Mouse (Mus musculus): ENCODE data around the gene Ubr4. TPM values are rescaled to one million over a fixed set of nuclear protein-coding genes. Genes with fewer than 3 reads are reported as not detected.

Gene Ubr4
- polyA plus RNA-seq, 1 experiment: 130 TPM

- Histone ChIP-seq H3K36me3 (ENCODE audit: control insufficient read depth, insufficient read depth) (no peaks in the 10 kb centered on the region), H3K79me2 (ENCODE audit: control insufficient read depth, insufficient read depth) (no peaks in the 10 kb centered on the region), H3K4me2 (ENCODE audit: low read depth) (peak overlapping the region; percentile 76), H3K27me3 (ENCODE audit: control insufficient read depth, insufficient read depth, insufficient read length) (no peaks in the 10 kb centered on the region), H3ac (ENCODE audit: control insufficient read depth, insufficient read length) (peak overlapping the region; percentile 47), H3K4me3 (peak overlapping the region; percentile 43)
- no peak for TF ChIP-seq POLR2AphosphoS2 (IDR thresholded peaks at IDR 0.05; ENCODE audit: insufficient read length, low read depth)
- no peak for TF ChIP-seq E2F4 (IDR thresholded peaks at IDR 0.05; ENCODE audit: insufficient read depth)
- no peak for TF ChIP-seq USF1 (IDR thresholded peaks at IDR 0.05; ENCODE audit: low read depth)
- TF ChIP-seq TCF3 (IDR thresholded peaks at IDR 0.05; ENCODE audit: insufficient read length, low read depth): no peak
- no peak for TF ChIP-seq POLR2A (IDR thresholded peaks at IDR 0.05; ENCODE audit: insufficient read length, low read depth)
- no peak for TF ChIP-seq CEBPB (IDR thresholded peaks at IDR 0.05; ENCODE audit: insufficient read depth, poor library complexity, severe bottlenecking)
- TF ChIP-seq TCF12 (IDR thresholded peaks at IDR 0.05; ENCODE audit: insufficient read depth, poor library complexity, severe bottlenecking): no peak
- no peak for TF ChIP-seq SRF (IDR thresholded peaks at IDR 0.05; ENCODE audit: control insufficient read depth, insufficient read length, low read depth)
- no peak for TF ChIP-seq MYOG (IDR thresholded peaks at IDR 0.05; ENCODE audit: control insufficient read depth in 1 of 3, insufficient read depth in 1 of 3, insufficient read length in 2 of 3, low read depth in 2 of 3)
- TF ChIP-seq MAX (IDR thresholded peaks at IDR 0.05; ENCODE audit: low read depth): no peak
- no peak for TF ChIP-seq MYOD1 (IDR thresholded peaks at IDR 0.05; ENCODE audit: control insufficient read depth in 1 of 3, insufficient read length in 2 of 3, low read depth in 2 of 3)
- no peak for TF ChIP-seq REST (IDR thresholded peaks at IDR 0.05; ENCODE audit: insufficient read depth, insufficient read length)
Observed at GRCm38 (mm10) chr4:139310899-139311701, 41.3 kb upstream of the Ubr4 start.

GRCm38 (mm10) chr4:139311707-139312106, 40.7 kb upstream of the Ubr4 start:
- Histone ChIP-seq H3K4me2 (ENCODE audit: low read depth) (peak overlapping the region; percentile 76), H3K36me3 (ENCODE audit: control insufficient read depth, insufficient read depth) (no peaks in the 10 kb centered on the region), H3ac (ENCODE audit: control insufficient read depth, insufficient read length) (no peak overlapping the region), H3K4me3 (peak overlapping the region; percentile 43), H3K27me3 (ENCODE audit: control insufficient read depth, insufficient read depth, insufficient read length) (no peaks in the 10 kb centered on the region), H3K79me2 (ENCODE audit: control insufficient read depth, insufficient read depth) (no peaks in the 10 kb centered on the region)
- TF ChIP-seq TCF3 (IDR thresholded peaks at IDR 0.05; ENCODE audit: insufficient read length, low read depth): no peak
- no peak for TF ChIP-seq SRF (IDR thresholded peaks at IDR 0.05; ENCODE audit: control insufficient read depth, insufficient read length, low read depth)

- no peak overlapping the region for H3K4me2 ChIP-seq (ENCODE audit: low read depth)
- no peak overlapping the region for H3K4me3 ChIP-seq
- no peaks in the 10 kb centered on the region for H3K27me3 ChIP-seq (ENCODE audit: control insufficient read depth, insufficient read depth, insufficient read length)
- no peaks in the 10 kb centered on the region for H3K36me3 ChIP-seq (ENCODE audit: control insufficient read depth, insufficient read depth)
- no peaks in the 10 kb centered on the region for H3K79me2 ChIP-seq (ENCODE audit: control insufficient read depth, insufficient read depth)
- TF ChIP-seq POLR2A (IDR thresholded peaks at IDR 0.05; ENCODE audit: insufficient read length, low read depth) (no peak), CEBPB (IDR thresholded peaks at IDR 0.05; ENCODE audit: insufficient read depth, poor library complexity, severe bottlenecking) (no peak), USF1 (IDR thresholded peaks at IDR 0.05; ENCODE audit: low read depth) (no peak), SRF (IDR thresholded peaks at IDR 0.05; ENCODE audit: control insufficient read depth, insufficient read length, low read depth) (no peak), E2F4 (IDR thresholded peaks at IDR 0.05; ENCODE audit: insufficient read depth) (no peak), TCF3 (IDR thresholded peaks at IDR 0.05; ENCODE audit: insufficient read length, low read depth) (no peak), MAX (IDR thresholded peaks at IDR 0.05; ENCODE audit: low read depth) (no peak), POLR2AphosphoS2 (IDR thresholded peaks at IDR 0.05; ENCODE audit: insufficient read length, low read depth) (no peak), REST (IDR thresholded peaks at IDR 0.05; ENCODE audit: insufficient read depth, insufficient read length) (no peak), TCF12 (IDR thresholded peaks at IDR 0.05; ENCODE audit: insufficient read depth, poor library complexity, severe bottlenecking) (no peak), MYOG (IDR thresholded peaks at IDR 0.05; ENCODE audit: control insufficient read depth in 1 of 3, insufficient read depth in 1 of 3, insufficient read length in 2 of 3, low read depth in 2 of 3) (no peak), MYOD1 (IDR thresholded peaks at IDR 0.05; ENCODE audit: control insufficient read depth in 1 of 3, insufficient read length in 2 of 3, low read depth in 2 of 3) (no peak)
- no peak overlapping the region for H3ac ChIP-seq (ENCODE audit: control insufficient read depth, insufficient read length)
Observed at GRCm38 (mm10) chr4:139312632-139313031, 39.8 kb upstream of the Ubr4 start.

GRCm38 (mm10) chr4:139318449-139318848, 34.0 kb upstream of the Ubr4 start:
- no peaks in the 10 kb centered on the region for H3K79me2 ChIP-seq (ENCODE audit: control insufficient read depth, insufficient read depth)
- no peak for TF ChIP-seq E2F4 (IDR thresholded peaks at IDR 0.05; ENCODE audit: insufficient read depth)
- no peak for TF ChIP-seq MYOD1 (IDR thresholded peaks at IDR 0.05; ENCODE audit: control insufficient read depth in 1 of 3, insufficient read length in 2 of 3, low read depth in 2 of 3)
- TF ChIP-seq POLR2AphosphoS2 (IDR thresholded peaks at IDR 0.05; ENCODE audit: insufficient read length, low read depth): no peak
- TF ChIP-seq MYOG (IDR thresholded peaks at IDR 0.05; ENCODE audit: control insufficient read depth in 1 of 3, insufficient read depth in 1 of 3, insufficient read length in 2 of 3, low read depth in 2 of 3): no peak
- TF ChIP-seq SRF (IDR thresholded peaks at IDR 0.05; ENCODE audit: control insufficient read depth, insufficient read length, low read depth): no peak
- no peak for TF ChIP-seq CEBPB (IDR thresholded peaks at IDR 0.05; ENCODE audit: insufficient read depth, poor library complexity, severe bottlenecking)
- no peak for TF ChIP-seq POLR2A (IDR thresholded peaks at IDR 0.05; ENCODE audit: insufficient read length, low read depth)
- no peak for TF ChIP-seq TCF3 (IDR thresholded peaks at IDR 0.05; ENCODE audit: insufficient read length, low read depth)
- no peak for TF ChIP-seq TCF12 (IDR thresholded peaks at IDR 0.05; ENCODE audit: insufficient read depth, poor library complexity, severe bottlenecking)
- no peak for TF ChIP-seq USF1 (IDR thresholded peaks at IDR 0.05; ENCODE audit: low read depth)
- TF ChIP-seq REST (IDR thresholded peaks at IDR 0.05; ENCODE audit: insufficient read depth, insufficient read length): no peak
- no peak for TF ChIP-seq MAX (IDR thresholded peaks at IDR 0.05; ENCODE audit: low read depth)
- no peaks in the 10 kb centered on the region for H3K36me3 ChIP-seq (ENCODE audit: control insufficient read depth, insufficient read depth)
- H3K27me3 ChIP-seq (ENCODE audit: control insufficient read depth, insufficient read depth, insufficient read length): no peaks in the 10 kb centered on the region
- no peak overlapping the region for H3ac ChIP-seq (ENCODE audit: control insufficient read depth, insufficient read length)
- no peak overlapping the region for H3K4me3 ChIP-seq
- no peak overlapping the region for H3K4me2 ChIP-seq (ENCODE audit: low read depth)
